Mouse (Mus musculus) heart, embryonic 16.5 days (tissue): ENCODE data around the gene Rassf8. TPM values are rescaled to one million over a fixed set of nuclear protein-coding genes. Genes with fewer than 3 reads are reported as not detected.

Source experiments
- ATAC-seq: fragments of 200-750 bp; cut with Nextera tagmentation; replicated peaks from 2 replicates; pipeline ENCODE4 v1.8.0; 2017; ENCODE audit warnings: moderate number of reproducible peaks; ENCODE audit not compliant: insufficient read depth, low FRiP score; ENCODE audit errors: extremely low read depth
- H3K27ac ChIP-seq: fragments of 300-500 bp; sonication (generic); 2 replicates; pipeline ENCODE4 v1.5.1; 2014; ENCODE audit warnings: mild to moderate bottlenecking, low read length, control low read depth, moderate library complexity
- H3K27me3 ChIP-seq: fragments of 300-500 bp; sonication (generic); 2 replicates; pipeline ENCODE4 v1.6.1; 2014; ENCODE audit warnings: low read length, mixed read lengths; ENCODE audit not compliant: control insufficient read depth, insufficient read depth
- H3K36me3 ChIP-seq: fragments of 300-500 bp; sonication (generic); 2 replicates; pipeline ENCODE4 v1.6.1; 2014; ENCODE audit not compliant: control insufficient read depth, insufficient read depth
- H3K4me1 ChIP-seq: fragments of 300-500 bp; sonication (generic); 2 replicates; pipeline ENCODE4 v1.6.1; 2014; ENCODE audit warnings: low read length, mixed read lengths; ENCODE audit not compliant: control insufficient read depth, insufficient read depth
- H3K4me2 ChIP-seq: fragments of 300-500 bp; sonication (generic); 2 replicates; pipeline ENCODE4 v1.6.1; 2014; ENCODE audit warnings: low read depth, mild to moderate bottlenecking, control low read depth, low read length
- H3K4me3 ChIP-seq: fragments of 300-500 bp; sonication (generic); 2 replicates; pipeline ENCODE4 v1.5.1; 2014; ENCODE audit warnings: mild to moderate bottlenecking, control low read depth, low read length
- H3K9ac ChIP-seq: fragments of 300-500 bp; sonication (generic); 2 replicates; pipeline ENCODE4 v1.6.1; 2014; ENCODE audit warnings: low read length, control low read depth
- H3K9me3 ChIP-seq: fragments of 300-500 bp; sonication (generic); replicated peaks from 2 replicates; pipeline ENCODE4 v1.6.1; 2016; ENCODE audit warnings: low read length; ENCODE audit not compliant: control insufficient read depth
- WGBS: fragments of 180-500 bp; shearing (Covaris S2); extraction: QIAGEN DNeasy Blood & Tissue Kit; methylation state at CpG from one replicate; pipeline ENCODE4 v1.1.7; 2014; 5-methylcytosine and 5-hydroxymethylcytosine counted together
- polyA plus RNA-seq: library from polyadenylated mRNA; unstranded; fragments of >200 nt; fragmentation: Nextera tagmentation; extraction: Ambion mirVana; gene quantifications from 2 replicates; pipeline ENCODE4 v1.2.1, GENCODE M21; 2015

The Rassf8 gene
- polyA plus RNA-seq, 1 experiment from 2014 or later = 7.3 TPM

- ATAC-seq = no peak
- Histone ChIP-seq H3K4me1 (peaks cover 38% of the 10 kb centered on the region), H3K36me3 (no peaks in the 10 kb centered on the region; the same call in 1 of the 2 replicates), H3K27ac (no peak overlapping the region), H3K9ac (no peak overlapping the region), H3K4me3 (no peak overlapping the region), H3K4me2 (no peak overlapping the region), H3K27me3 (no peaks in the 10 kb centered on the region), H3K9me3 (no peaks in the 10 kb centered on the region)
- 87% methylated on average over 9 of the region's 9 CpGs for WGBS
These were observed 34.7 kb downstream of the Rassf8 start for GRCm38 (mm10) chr6:145781256-145781655.

- Histone ChIP-seq H3K4me1 (peaks cover 33% of the 10 kb centered on the region), H3K9me3 (no peaks in the 10 kb centered on the region), H3K27me3 (no peaks in the 10 kb centered on the region), H3K27ac (peak overlapping the region; percentile 30; the same call in 1 of the 2 replicates), H3K36me3 (no peaks in the 10 kb centered on the region; the same call in 1 of the 2 replicates), H3K9ac (no peak overlapping the region), H3K4me2 (no peak overlapping the region), H3K4me3 (no peak overlapping the region)
- ATAC-seq = no peak
- WGBS = 55% methylated on average over 2 of the region's 2 CpGs
These were observed 35.4 kb downstream of the Rassf8 start for GRCm38 (mm10) chr6:145781966-145782365.

- Histone ChIP-seq H3K9ac (no peak overlapping the region), H3K36me3 (peaks cover 2% of the 10 kb centered on the region; the same call in 1 of the 2 replicates), H3K4me3 (no peak overlapping the region), H3K4me1 (peaks cover 10% of the 10 kb centered on the region), H3K9me3 (no peaks in the 10 kb centered on the region), H3K4me2 (no peak overlapping the region), H3K27ac (no peak overlapping the region), H3K27me3 (no peaks in the 10 kb centered on the region)
- no peak for ATAC-seq
- WGBS = 81% methylated on average over 2 of the region's 2 CpGs
These were observed 40.8 kb downstream of the Rassf8 start for GRCm38 (mm10) chr6:145787311-145787710.

GRCm38 (mm10) chr6:145789738-145790137, 43.2 kb downstream of the Rassf8 start:
- Histone ChIP-seq H3K36me3 (0 out of 2 replicates have a peak, but pooled peaks cover 2% of the 10 kb centered on the region), H3K27me3 (no peaks in the 10 kb centered on the region), H3K4me1 (peaks cover 21% of the 10 kb centered on the region), H3K9ac (no peak overlapping the region), H3K4me2 (no peak overlapping the region), H3K9me3 (no peaks in the 10 kb centered on the region), H3K4me3 (no peak overlapping the region), H3K27ac (no peak overlapping the region)
- no peak for ATAC-seq
- 95% methylated on average over 4 of the region's 4 CpGs for WGBS

- WGBS = 54% methylated on average over 7 of the region's 7 CpGs
- Histone ChIP-seq H3K9me3 (no peaks in the 10 kb centered on the region), H3K27ac (peak overlapping the region; percentile 73), H3K4me3 (no peak overlapping the region), H3K4me1 (peaks cover 39% of the 10 kb centered on the region), H3K27me3 (no peaks in the 10 kb centered on the region), H3K9ac (no peak overlapping the region), H3K4me2 (no peak overlapping the region), H3K36me3 (0 out of 2 replicates have a peak, but pooled peaks cover 2% of the 10 kb centered on the region)
- ATAC-seq = no peak
These were observed 45.8 kb downstream of the Rassf8 start for GRCm38 (mm10) chr6:145792373-145792772.

DNA sequence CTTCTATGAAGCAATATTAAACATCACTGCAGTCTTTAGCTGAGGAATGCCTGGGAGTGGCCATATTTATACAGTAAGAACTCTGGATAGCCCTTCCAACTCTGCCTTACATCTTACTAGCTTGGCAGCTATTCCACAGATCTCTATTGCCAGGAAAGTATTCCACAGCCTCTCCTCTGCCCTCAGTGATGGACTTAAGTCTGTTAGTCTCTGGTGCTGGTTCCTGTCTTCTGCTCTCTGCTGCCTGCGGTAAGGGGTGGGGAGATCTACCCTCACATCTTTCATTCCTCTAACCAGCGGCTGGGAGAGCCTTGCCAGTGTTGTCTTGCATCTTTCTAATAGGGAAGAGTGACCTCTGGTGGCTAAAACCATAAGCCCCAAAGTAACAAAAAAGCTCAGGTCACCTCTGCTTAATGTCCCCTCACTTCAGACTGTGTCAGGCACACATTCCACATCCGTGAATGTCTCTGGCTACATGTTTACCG, 46.6 kb downstream of the Rassf8 start:
- peak; percentile 56 for ATAC-seq
- H3K36me3 ChIP-seq = 0 out of 2 replicates have a peak, but pooled peaks cover 2% of the 10 kb centered on the region
- 5% methylated on average over 4 of the region's 4 CpGs for WGBS
- peak overlapping the region; percentile 11; the same call in 1 of the 2 replicates for H3K9ac ChIP-seq
- no peak overlapping the region for H3K4me2 ChIP-seq
- no peak overlapping the region for H3K4me3 ChIP-seq
- peak overlapping the region; percentile 73 for H3K27ac ChIP-seq
- no peaks in the 10 kb centered on the region for H3K27me3 ChIP-seq
- H3K9me3 ChIP-seq = no peaks in the 10 kb centered on the region
- peaks cover 44% of the 10 kb centered on the region for H3K4me1 ChIP-seq

GRCm38 (mm10) chr6:145794671-145795070, 48.1 kb downstream of the Rassf8 start:
- Histone ChIP-seq H3K27ac (no peak overlapping the region), H3K27me3 (no peaks in the 10 kb centered on the region), H3K9me3 (no peaks in the 10 kb centered on the region), H3K4me1 (peaks cover 44% of the 10 kb centered on the region), H3K36me3 (no peaks in the 10 kb centered on the region), H3K9ac (no peak overlapping the region), H3K4me3 (no peak overlapping the region), H3K4me2 (no peak overlapping the region)
- no peak for ATAC-seq
- 66% methylated on average over 4 of the region's 4 CpGs for WGBS

GRCm38 (mm10) chr6:145796191-145797023, 49.9 kb downstream of the Rassf8 start:
- no peaks in the 10 kb centered on the region for H3K9me3 ChIP-seq
- peak overlapping the region; percentile 55 for H3K9ac ChIP-seq
- no peaks in the 10 kb centered on the region for H3K36me3 ChIP-seq
- WGBS = 29% methylated on average over 14 of the region's 14 CpGs
- H3K4me2 ChIP-seq = peak overlapping the region; percentile 33; the same call in 1 of the 2 replicates
- H3K4me1 ChIP-seq = peaks cover 44% of the 10 kb centered on the region
- peak; percentile 59 for ATAC-seq
- H3K27ac ChIP-seq = peak overlapping the region; percentile 94
- H3K27me3 ChIP-seq = no peaks in the 10 kb centered on the region
- no peak overlapping the region for H3K4me3 ChIP-seq

DNA sequence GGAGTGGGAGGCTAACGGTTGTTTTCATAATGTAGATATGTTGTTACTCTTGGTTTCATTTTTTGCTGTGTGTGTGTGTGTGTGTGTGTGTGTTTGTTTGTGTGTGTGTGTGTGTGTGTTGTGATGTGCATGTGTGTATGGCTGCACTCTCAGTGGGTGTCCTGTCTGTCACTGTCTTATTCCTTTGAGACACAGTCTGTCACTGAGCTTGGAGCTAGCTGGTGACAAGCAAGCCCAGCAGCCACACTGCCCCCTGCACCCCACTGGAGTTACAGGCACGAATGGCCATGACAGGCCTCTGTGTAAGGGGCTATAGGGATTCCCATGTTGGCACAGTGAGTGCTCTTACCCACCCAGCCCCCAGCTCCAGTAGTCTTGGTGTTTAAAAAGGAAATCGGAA, 51.1 kb downstream of the Rassf8 start:
- ATAC-seq = no peak
- Histone ChIP-seq H3K27ac (0 out of 2 replicates have a peak overlapping the region, but pooled peaks have one; percentile 14), H3K9me3 (no peaks in the 10 kb centered on the region), H3K36me3 (no peaks in the 10 kb centered on the region), H3K27me3 (no peaks in the 10 kb centered on the region), H3K4me2 (no peak overlapping the region), H3K4me3 (no peak overlapping the region), H3K4me1 (peaks cover 47% of the 10 kb centered on the region), H3K9ac (no peak overlapping the region)
- 60% methylated on average over 3 of the region's 3 CpGs for WGBS
